Mouse (Mus musculus): ENCODE measurements around the gene Tbcel. TPM values are rescaled to one million over a fixed set of nuclear protein-coding genes. Genes with fewer than 3 reads are reported as not detected.

Gene Tbcel
- 10 to 100 TPM; 50.5 to 55.9 TPM for total RNA-seq (2021)

DNA sequence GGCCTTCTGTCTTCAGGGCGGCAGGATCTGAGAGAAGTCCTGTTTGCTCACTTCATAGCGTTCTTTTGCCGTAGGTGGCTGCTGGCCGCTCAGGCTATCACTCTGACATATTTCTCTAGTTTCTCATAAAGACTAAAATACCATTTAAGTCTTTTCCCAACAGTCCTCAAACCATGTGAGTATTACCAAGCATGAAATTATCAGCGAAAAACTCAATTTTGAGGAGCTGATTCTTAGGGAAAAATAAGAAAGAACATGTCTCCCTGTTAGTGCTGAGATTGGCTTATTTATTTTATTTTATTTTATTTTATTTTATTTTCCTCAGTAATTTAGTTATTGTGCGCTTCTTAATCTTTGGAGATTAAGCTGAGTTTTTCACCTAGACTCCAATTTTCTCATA lies at the start of gene Tbcel:
Gene Tbcel (minus strand): TSS at position 101 of the 400 bp plus-strand sequence.
- intact Hi-C loops (cut with DNase I), result no loop called here
- DNase-seq (ENCODE audit: low spot score in 2 of 2), result no peak

GRCm38 (mm10) chr9:42555186-42555585 lies 47.6 kb upstream of the Tbcel start:
- DNase-seq (ENCODE audit: low spot score in 2 of 2), result no peak
- intact Hi-C loops (cut with DNase I), result no loop called here

DNA sequence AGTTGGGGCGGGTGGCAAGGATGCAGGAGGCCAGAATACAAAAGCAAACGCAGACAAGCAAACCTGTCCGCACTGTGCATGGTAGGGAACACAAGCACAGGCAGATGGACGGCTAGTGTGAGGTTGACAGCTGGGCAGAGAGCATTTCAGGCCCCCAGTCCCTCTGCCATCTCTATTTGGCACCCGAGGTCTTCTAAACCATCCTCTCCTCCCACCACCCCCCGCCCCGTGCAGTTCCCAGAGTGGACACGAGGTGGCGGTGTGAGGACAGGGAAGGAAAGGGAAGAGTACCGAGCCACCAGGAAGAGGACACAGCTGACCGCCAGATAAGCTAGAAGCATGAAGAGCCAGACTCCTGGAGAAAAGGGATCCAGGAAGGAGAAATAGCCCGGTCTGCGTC lies 42.5 kb upstream of the Tbcel start:
- intact Hi-C loops (cut with DNase I), result loop anchor here (1.0 kb wide), 1 partner anchor 394 kb away; the partner anchor contains the start of gene Grik4
- peak; percentile 79 to 81 for DNase-seq (ENCODE audit: low spot score in 2 of 2)

DNA sequence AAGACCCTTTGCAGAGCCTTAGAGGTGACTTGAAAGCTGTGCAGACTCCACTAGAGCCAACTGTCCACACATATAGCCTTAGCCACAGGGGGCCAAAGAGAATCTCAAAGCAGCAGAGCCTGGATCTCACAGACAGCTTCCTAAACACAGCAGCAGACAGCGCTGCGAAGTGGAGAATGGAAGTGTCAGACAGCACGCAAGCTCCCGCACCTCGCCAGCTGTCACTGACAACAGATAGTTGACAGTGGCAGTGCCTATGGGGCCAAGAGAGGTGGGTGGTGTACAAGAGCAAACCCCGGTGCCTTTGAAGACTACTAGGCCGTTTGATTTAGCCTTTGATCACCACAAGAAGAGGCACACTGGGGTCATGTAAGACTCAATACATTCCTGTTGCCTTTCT lies 41.4 kb upstream of the Tbcel start:
- no peak for DNase-seq (ENCODE audit: low spot score in 2 of 2)
- intact Hi-C loops (cut with DNase I), result loop anchor here (5.0 kb wide), 2 partner anchors 157 to 222 kb away; no protein-coding TSS in a partner anchor

GRCm38 (mm10) chr9:42544521-42544920 lies 36.9 kb upstream of the Tbcel start:
- intact Hi-C loops (cut with DNase I), result no loop called here
- no peak for DNase-seq (ENCODE audit: low spot score in 2 of 2)

GRCm38 (mm10) chr9:42533491-42533890 lies 25.9 kb upstream of the Tbcel start:
- no peak for DNase-seq (ENCODE audit: low spot score in 2 of 2)
- intact Hi-C loops (cut with DNase I), result no loop called here

GRCm38 (mm10) chr9:42533041-42533440 lies 25.4 kb upstream of the Tbcel start:
- intact Hi-C loops (cut with DNase I), result no loop called here
- no peak for DNase-seq (ENCODE audit: low spot score in 2 of 2)

GRCm38 (mm10) chr9:42531951-42532350 lies 24.3 kb upstream of the Tbcel start:
- DNase-seq (ENCODE audit: low spot score in 2 of 2), result no peak
- intact Hi-C loops (cut with DNase I), result no loop called here

GRCm38 (mm10) chr9:42530221-42531152 lies 22.9 kb upstream of the Tbcel start:
- DNase-seq (ENCODE audit: low spot score in 2 of 2), result peak; percentile 11 to 36
- intact Hi-C loops (cut with DNase I), result no loop called here

GRCm38 (mm10) chr9:42520587-42521084 lies 13.0 kb upstream of the Tbcel start:
- intact Hi-C loops (cut with DNase I), result loop anchor here (2.0 kb wide), 1 partner anchor 54 kb away; no protein-coding TSS in a partner anchor
- peak; percentile 40 to 50 for DNase-seq (ENCODE audit: low spot score in 2 of 2)

GRCm38 (mm10) chr9:42518163-42518562 lies 10.6 kb upstream of the Tbcel start:
- DNase-seq (ENCODE audit: low spot score in 2 of 2), result no peak

GRCm38 (mm10) chr9:42513159-42513558 lies 5.5 kb upstream of the Tbcel start:
- intact Hi-C loops (cut with DNase I), result loop anchor here (10.0 kb wide), 1 partner anchor 508 kb away; no protein-coding TSS in a partner anchor
- DNase-seq (ENCODE audit: low spot score in 2 of 2), result no peak

More at GRCm38 (mm10) chr9:42518163-42518562, 10.6 kb upstream of the Tbcel start:
- intact Hi-C loops (cut with DNase I), result loop anchor here (10.0 kb wide), 1 partner anchor 513 kb away; no protein-coding TSS in a partner anchor

DNA sequence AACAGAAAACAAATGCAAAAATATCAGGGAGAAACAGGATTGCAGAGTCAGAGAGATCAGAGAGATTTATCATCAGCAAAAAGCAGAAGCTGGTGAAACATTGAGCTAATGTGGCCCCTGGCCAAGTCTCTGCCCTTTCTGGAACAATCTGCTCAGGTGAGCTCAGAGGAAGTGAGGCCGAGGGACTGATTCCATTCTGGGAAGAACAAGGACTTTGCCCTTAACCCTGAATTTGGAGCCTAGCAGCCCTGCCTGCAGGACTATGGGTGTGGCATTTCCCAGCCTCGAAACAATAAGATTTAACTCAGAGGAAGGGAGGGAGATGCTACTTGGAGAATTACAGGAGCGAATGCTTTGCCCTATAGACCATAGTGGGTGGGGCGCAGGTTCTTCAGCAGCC lies 4.7 kb upstream of the Tbcel start:
- no peak for DNase-seq (ENCODE audit: low spot score in 2 of 2)
- intact Hi-C loops (cut with DNase I), result loop anchor here (10.0 kb wide), 1 partner anchor 508 kb away; no protein-coding TSS in a partner anchor

- no peak for DNase-seq (ENCODE audit: low spot score in 2 of 2)
- intact Hi-C loops (cut with DNase I), result no loop called here
Measured at GRCm38 (mm10) chr9:42508235-42508634, 626 bp upstream of the Tbcel start.

DNA sequence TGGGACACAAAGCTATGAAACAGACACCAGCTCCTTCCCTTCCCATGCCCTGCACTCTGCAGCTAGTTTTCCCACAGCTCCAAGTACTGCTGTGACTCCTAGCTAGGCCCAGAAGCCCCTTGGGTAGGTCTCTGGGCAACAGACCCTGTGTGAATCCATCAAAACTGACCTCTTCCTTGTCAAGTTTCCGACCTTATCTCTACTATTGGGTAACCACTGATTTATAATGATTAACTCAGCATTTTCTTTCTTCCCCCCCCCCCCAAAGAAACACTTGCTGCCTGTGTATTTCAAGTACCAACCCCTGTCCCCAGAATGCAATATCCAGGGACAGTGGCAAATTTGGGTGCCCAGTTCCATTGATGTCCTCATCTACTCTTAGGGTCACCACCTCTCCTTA lies 587 bp downstream of the Tbcel start:
- intact Hi-C loops (cut with DNase I), result no loop called here
- no peak for DNase-seq (ENCODE audit: low spot score in 2 of 2)

DNA sequence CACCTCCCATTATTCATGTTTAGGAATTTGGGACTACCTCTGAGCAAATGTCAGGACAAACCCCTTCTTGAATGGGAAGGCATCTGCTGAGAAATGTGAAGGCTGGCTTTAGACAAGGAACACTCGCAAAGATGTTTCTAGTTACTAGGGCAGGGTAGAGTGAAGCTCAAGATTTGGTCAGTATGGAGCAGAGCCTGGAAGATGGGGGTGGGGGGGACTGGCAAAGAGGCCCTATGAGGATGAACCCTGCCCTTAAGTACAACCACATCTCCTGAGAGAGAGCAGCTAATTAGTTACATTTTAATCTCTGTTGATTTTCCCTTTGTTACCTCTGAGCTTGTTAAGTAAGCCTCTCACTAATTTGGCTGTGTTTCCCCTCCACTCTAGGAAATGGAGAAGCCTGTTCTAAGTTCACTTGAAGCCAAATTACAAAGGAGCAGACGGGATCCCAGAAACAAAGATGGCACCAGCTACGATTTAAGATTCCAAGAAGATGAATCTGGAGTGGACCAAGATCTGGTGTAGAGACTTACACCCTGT lies 2.6 kb downstream of the Tbcel start:
- intact Hi-C loops (cut with DNase I), result no loop called here
- DNase-seq (ENCODE audit: low spot score in 2 of 2), result no peak

DNA sequence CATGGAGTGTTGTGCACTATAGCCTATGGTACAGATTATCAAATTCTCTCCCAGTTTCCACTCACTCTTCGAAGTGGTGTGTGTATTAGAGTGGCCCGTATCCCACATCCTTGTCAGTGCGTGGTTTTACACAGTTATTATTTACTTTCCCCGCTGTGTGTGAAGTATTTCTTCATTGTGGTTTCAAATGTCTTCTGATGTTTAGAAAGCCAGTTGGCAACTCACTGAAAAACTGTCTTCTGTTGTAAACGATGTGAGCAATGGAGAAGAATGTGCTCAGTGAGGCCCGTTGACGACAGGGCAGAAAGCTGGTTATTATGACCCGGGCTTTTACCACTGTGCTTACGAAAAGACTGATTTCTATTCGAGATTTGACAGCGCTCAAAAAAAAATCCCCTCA lies 3.0 kb downstream of the Tbcel start:
- DNase-seq (ENCODE audit: low spot score in 2 of 2), result no peak
- intact Hi-C loops (cut with DNase I), result no loop called here

DNA sequence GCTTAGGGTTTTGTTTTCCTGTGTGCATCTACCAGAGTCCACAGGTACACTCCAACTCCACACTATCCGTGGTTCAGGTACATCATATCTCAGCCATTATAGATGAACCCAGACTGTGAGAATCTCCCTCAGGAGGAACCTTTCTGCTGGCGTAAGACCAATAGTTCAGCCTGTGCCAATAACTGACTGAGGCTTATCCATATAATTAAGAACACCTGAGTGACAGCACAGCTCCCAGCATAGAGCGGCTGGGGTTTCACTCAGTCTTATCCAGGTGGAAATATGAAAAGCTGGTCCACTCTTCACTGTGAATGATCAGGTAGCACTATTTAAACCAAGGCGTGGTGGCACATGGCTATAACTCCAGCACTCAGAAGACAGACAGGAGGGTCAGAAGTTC lies 3.9 kb downstream of the Tbcel start:
- intact Hi-C loops (cut with DNase I), result no loop called here
- no peak for DNase-seq (ENCODE audit: low spot score in 2 of 2)

DNA sequence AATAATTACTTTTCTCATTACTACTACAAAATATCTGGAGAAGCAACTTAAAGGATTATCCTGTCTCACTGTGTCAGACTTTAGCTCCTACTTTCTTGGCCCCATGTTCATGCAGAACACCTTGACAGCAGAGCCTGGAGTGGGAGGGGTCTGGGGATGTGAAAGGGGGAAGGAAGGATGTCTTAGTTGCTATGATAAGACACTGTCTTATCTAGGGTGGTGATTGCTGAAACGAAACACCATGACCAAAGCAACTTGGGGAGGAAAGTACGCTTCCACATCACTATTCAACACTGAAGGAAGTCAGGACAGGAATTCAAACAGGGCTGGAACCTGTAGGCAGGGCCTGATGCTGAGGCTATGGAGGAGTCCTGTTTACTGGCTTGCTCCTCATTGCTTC lies 11.3 kb downstream of the Tbcel start:
- no peak for DNase-seq (ENCODE audit: low spot score in 2 of 2)
- intact Hi-C loops (cut with DNase I), result no loop called here

DNA sequence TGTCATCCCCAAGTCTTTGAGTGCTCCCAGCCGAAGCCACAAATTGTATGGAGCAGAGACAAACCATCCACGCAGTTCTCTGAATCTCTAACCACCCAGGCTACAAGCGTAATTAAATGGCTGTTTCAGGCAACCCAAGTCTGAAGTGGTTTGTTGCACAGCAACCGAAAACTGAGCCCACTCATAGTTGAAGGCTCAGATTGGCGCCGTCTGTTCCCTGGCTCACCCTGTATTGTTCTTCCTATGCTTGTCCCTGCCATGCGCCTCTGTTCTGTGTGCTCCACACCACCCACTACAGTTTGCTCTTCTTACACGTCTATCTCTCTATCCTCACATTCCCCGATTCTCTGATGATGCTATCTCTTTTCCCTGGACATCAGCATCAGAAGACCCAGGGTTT lies 15.8 kb downstream of the Tbcel start:
- intact Hi-C loops (cut with DNase I), result no loop called here
- DNase-seq (ENCODE audit: low spot score in 2 of 2), result peak; percentile 57 to 58
